Mouse (Mus musculus) limb, embryonic 11.5 days (tissue): ENCODE measurements around the gene Rabl6. TPM values are rescaled to one million over a fixed set of nuclear protein-coding genes. Genes with fewer than 3 reads are reported as not detected.

ENCODE experiments used
- ATAC-seq: fragments of 200-750 bp; cut with Nextera tagmentation; 2 replicates; pipeline ENCODE4 v1.8.0; 2017; ENCODE audit warnings: low read depth; ENCODE audit not compliant: insufficient number of reproducible peaks, low FRiP score, low TSS enrichment
- DNase-seq: peaks from one replicate; pipeline ENCODE4 v3.0.0-alpha.2; 2015; ENCODE audit warnings: low spot score
- H3K27ac ChIP-seq: fragments of 300-500 bp; sonication (generic); replicated peaks from 2 replicates; pipeline ENCODE4 v1.5.1; 2014; ENCODE audit warnings: low read depth, mild to moderate bottlenecking, low read length
- H3K27me3 ChIP-seq: fragments of 300-500 bp; sonication (generic); 2 replicates; pipeline ENCODE4 v1.6.1; 2014; ENCODE audit warnings: mild to moderate bottlenecking, low read length, mixed read lengths; ENCODE audit not compliant: control insufficient read depth, insufficient read depth
- H3K36me3 ChIP-seq: fragments of 300-500 bp; sonication (generic); 2 replicates; pipeline ENCODE4 v1.6.1; 2014; ENCODE audit warnings: mild to moderate bottlenecking, low read length, moderate library complexity, mixed read lengths; ENCODE audit not compliant: control insufficient read depth, insufficient read depth
- H3K4me1 ChIP-seq: fragments of 300-500 bp; sonication (generic); 2 replicates; pipeline ENCODE4 v1.6.1; 2014; ENCODE audit warnings: low read length, mixed read lengths; ENCODE audit not compliant: control insufficient read depth, insufficient read depth
- H3K4me2 ChIP-seq: fragments of 300-500 bp; sonication (generic); 2 replicates; pipeline ENCODE4 v1.6.1; 2014; ENCODE audit warnings: low read depth, mild to moderate bottlenecking, moderate library complexity; ENCODE audit not compliant: severe bottlenecking
- H3K4me3 ChIP-seq: fragments of 300-500 bp; sonication (generic); 2 replicates; pipeline ENCODE4 v1.5.1; 2014; ENCODE audit warnings: low read depth, low read length
- H3K9ac ChIP-seq: fragments of 300-500 bp; sonication (generic); 2 replicates; pipeline ENCODE4 v1.6.1; 2014; ENCODE audit warnings: mild to moderate bottlenecking, low read length
- H3K9me3 ChIP-seq: fragments of 300-500 bp; sonication (generic); 2 replicates; pipeline ENCODE4 v1.6.1; 2016; ENCODE audit warnings: low read length; ENCODE audit not compliant: control insufficient read depth
- WGBS: fragments of 180-500 bp; shearing (Covaris S2); extraction: QIAGEN DNeasy Blood & Tissue Kit; methylation state at CpG from one replicate; pipeline ENCODE4 v1.1.7; 2014; 5-methylcytosine and 5-hydroxymethylcytosine counted together
- polyA plus RNA-seq: library from polyadenylated mRNA; unstranded; fragments of >200 nt; fragmentation: Nextera tagmentation; extraction: Ambion mirVana; gene quantifications from 2 replicates; pipeline ENCODE4 v1.2.1, GENCODE M21; 2014

Rabl6 gene
- polyA plus RNA-seq, 1 experiment from 2014 or later = 59.3 TPM

- no peak for ATAC-seq
These were observed 39.8 kb downstream of the Rabl6 start for GRCm38 (mm10) chr2:25568473-25569019.

GRCm38 (mm10) chr2:25566558-25566957 lies 41.8 kb downstream of the Rabl6 start:
- Histone ChIP-seq H3K4me3 (no peak overlapping the region), H3K27ac (no peak overlapping the region), H3K4me2 (no peak overlapping the region), H3K27me3 (no peaks in the 10 kb centered on the region), H3K9me3 (no peaks in the 10 kb centered on the region), H3K36me3 (peaks cover 18% of the 10 kb centered on the region), H3K9ac (no peak overlapping the region), H3K4me1 (no peaks in the 10 kb centered on the region)
- ATAC-seq (no peak), DNase-seq (no peak)
- 89% methylated on average over 6 of the region's 6 CpGs for WGBS

More at GRCm38 (mm10) chr2:25568473-25569019, 39.8 kb downstream of the Rabl6 start:
- peaks cover 9% of the 10 kb centered on the region for H3K36me3 ChIP-seq
- no peak overlapping the region for H3K4me3 ChIP-seq
- H3K27ac ChIP-seq = no peak overlapping the region
- WGBS = 92% methylated on average over 6 of the region's 6 CpGs
- H3K4me2 ChIP-seq = no peak overlapping the region
- no peak overlapping the region for H3K9ac ChIP-seq
- H3K4me1 ChIP-seq = no peaks in the 10 kb centered on the region
- DNase-seq = no peak
- H3K27me3 ChIP-seq = no peaks in the 10 kb centered on the region
- H3K9me3 ChIP-seq = no peaks in the 10 kb centered on the region

GRCm38 (mm10) chr2:25565741-25566140 lies 42.6 kb downstream of the Rabl6 start:
- ATAC-seq (no peak), DNase-seq (no peak)
- peaks cover 24% of the 10 kb centered on the region for H3K36me3 ChIP-seq
- no peaks in the 10 kb centered on the region for H3K9me3 ChIP-seq
- H3K9ac ChIP-seq = no peak overlapping the region
- no peaks in the 10 kb centered on the region for H3K27me3 ChIP-seq
- WGBS = 88% methylated on average over 8 of the region's 8 CpGs
- H3K4me3 ChIP-seq = no peak overlapping the region
- no peaks in the 10 kb centered on the region for H3K4me1 ChIP-seq
- H3K4me2 ChIP-seq = no peak overlapping the region
- no peak overlapping the region for H3K27ac ChIP-seq

GRCm38 (mm10) chr2:25561946-25562345 lies 46.4 kb downstream of the Rabl6 start:
- Histone ChIP-seq H3K36me3 (peaks cover 26% of the 10 kb centered on the region), H3K9me3 (no peaks in the 10 kb centered on the region), H3K27me3 (no peaks in the 10 kb centered on the region), H3K9ac (no peak overlapping the region), H3K27ac (no peak overlapping the region), H3K4me2 (no peak overlapping the region), H3K4me3 (no peak overlapping the region), H3K4me1 (peaks cover 10% of the 10 kb centered on the region)
- WGBS = 83% methylated on average over 9 of the region's 9 CpGs
- ATAC-seq = no peak
- no peak for DNase-seq

- Histone ChIP-seq H3K27me3 (no peaks in the 10 kb centered on the region), H3K36me3 (peaks cover 26% of the 10 kb centered on the region), H3K4me3 (no peak overlapping the region), H3K9ac (no peak overlapping the region), H3K9me3 (no peaks in the 10 kb centered on the region), H3K4me2 (no peak overlapping the region), H3K27ac (no peak overlapping the region), H3K4me1 (peaks cover 10% of the 10 kb centered on the region)
- ATAC-seq (no peak), DNase-seq (no peak)
- WGBS = 85% methylated on average over 8 of the region's 8 CpGs
These were observed 47.8 kb downstream of the Rabl6 start for GRCm38 (mm10) chr2:25560551-25560950.

GRCm38 (mm10) chr2:25558774-25559173 lies 49.5 kb downstream of the Rabl6 start:
- H3K4me1 ChIP-seq = peaks cover 10% of the 10 kb centered on the region
- 55% methylated on average over 6 of the region's 6 CpGs for WGBS
- H3K9ac ChIP-seq = peak overlapping the region; percentile 93; the same call in 1 of the 2 replicates
- H3K27me3 ChIP-seq = no peaks in the 10 kb centered on the region
- H3K9me3 ChIP-seq = no peaks in the 10 kb centered on the region
- H3K36me3 ChIP-seq = peaks cover 22% of the 10 kb centered on the region
- DNase-seq (no peak), ATAC-seq (no peak)
- H3K4me2 ChIP-seq = peak overlapping the region; percentile 93
- H3K4me3 ChIP-seq = peak overlapping the region; percentile 98
- H3K27ac ChIP-seq = no peak overlapping the region

- peak overlapping the region; percentile 98 for H3K4me3 ChIP-seq
- H3K9ac ChIP-seq = peak overlapping the region; percentile 93
- peaks cover 10% of the 10 kb centered on the region for H3K4me1 ChIP-seq
- peak overlapping the region; percentile 93 for H3K4me2 ChIP-seq
- DNase-seq (no peak), ATAC-seq (no peak; the same call in 1 of the 2 replicates)
- H3K36me3 ChIP-seq = peaks cover 16% of the 10 kb centered on the region
- H3K27me3 ChIP-seq = no peaks in the 10 kb centered on the region
- H3K27ac ChIP-seq = peak overlapping the region; percentile 33; the same call in 1 of the 2 replicates
- under 1% methylated on average over 24 of the region's 24 CpGs for WGBS
- H3K9me3 ChIP-seq = no peaks in the 10 kb centered on the region
These were observed 50.4 kb downstream of the Rabl6 start for GRCm38 (mm10) chr2:25557964-25558360.

DNA sequence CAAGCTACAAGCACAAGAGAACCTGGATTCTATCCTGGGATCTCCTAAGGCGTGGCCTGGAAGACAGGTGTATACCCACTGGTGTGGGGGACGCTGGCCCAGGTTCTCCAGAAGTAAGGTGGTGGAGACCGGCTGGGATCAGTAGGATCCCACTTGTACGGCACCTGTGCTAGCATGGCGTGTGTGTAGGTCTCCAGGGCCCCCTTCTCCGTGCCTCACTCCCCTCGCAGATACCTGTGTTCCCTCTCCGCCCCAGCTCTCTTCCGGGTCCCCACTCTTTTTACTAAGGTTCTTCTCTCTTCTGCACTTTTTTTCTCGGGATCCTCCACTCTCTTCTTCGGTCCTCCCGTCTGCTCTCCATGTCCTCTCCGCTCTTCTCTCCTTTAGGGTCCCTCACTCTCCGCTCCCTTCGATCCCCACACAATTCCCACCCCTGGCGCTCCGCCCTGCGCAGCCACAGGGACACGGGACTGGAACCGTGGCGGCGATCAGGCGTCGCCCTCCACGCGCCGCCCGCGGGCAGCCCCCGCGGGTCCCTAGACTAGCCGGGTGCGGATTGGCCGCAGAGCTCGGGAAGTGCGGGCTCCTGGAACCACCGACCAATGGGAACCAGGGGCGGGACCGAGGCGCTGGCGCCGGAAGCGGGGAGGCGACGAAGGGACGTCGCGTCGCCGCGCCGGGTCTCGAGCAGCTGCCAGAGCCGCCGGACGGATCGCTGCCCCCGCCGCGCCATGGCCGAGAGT lies 50.9 kb downstream of the Rabl6 start, which contains the start of gene Edf1:
Edf1 (plus strand) TSS at position 627 of the 743 bp plus-strand sequence.
- no peaks in the 10 kb centered on the region for H3K27me3 ChIP-seq
- ATAC-seq (peak; percentile 93), DNase-seq (peak; percentile 93)
- H3K36me3 ChIP-seq = peaks cover 12% of the 10 kb centered on the region
- H3K4me2 ChIP-seq = peak within 1 kb of the TSS; percentile 93
- peaks cover 10% of the 10 kb centered on the region for H3K4me1 ChIP-seq
- H3K27ac ChIP-seq = peak within 1 kb of the TSS; percentile 33; the same call in 1 of the 2 replicates
- peak within 1 kb of the TSS; percentile 98 for H3K4me3 ChIP-seq
- peak within 1 kb of the TSS; percentile 93 for H3K9ac ChIP-seq
- under 1% methylated on average over 61 of the region's 61 CpGs for WGBS
- no peaks in the 10 kb centered on the region for H3K9me3 ChIP-seq
